Mouse (Mus musculus) kidney, adult 11 months (tissue): ENCODE data around the gene Hrasls5.

ENCODE experiments used
- DNase-seq: peaks from one replicate; pipeline ENCODE4 v3.0.0; 2022

Gene Hrasls5

GRCm38 (mm10) chr19:7611942-7612757, at the start of gene Hrasls5:
Gene Hrasls5 (plus strand): TSS chr19:7612541.
- DNase-seq: no peak

- DNase-seq: no peak
These were observed 49.7 kb upstream of the Hrasls5 start for GRCm38 (mm10) chr19:7562601-7563129.

GRCm38 (mm10) chr19:7563676-7564075, 48.7 kb upstream of the Hrasls5 start:
- DNase-seq: no peak

- DNase-seq: no peak
These were observed 47.9 kb upstream of the Hrasls5 start for GRCm38 (mm10) chr19:7564457-7564856.

- no peak for DNase-seq
These were observed 45.5 kb upstream of the Hrasls5 start for GRCm38 (mm10) chr19:7566826-7567225.

- no peak for DNase-seq
These were observed 44.0 kb upstream of the Hrasls5 start for GRCm38 (mm10) chr19:7568364-7568763.

GRCm38 (mm10) chr19:7569650-7570049, 42.7 kb upstream of the Hrasls5 start:
- DNase-seq: no peak

GRCm38 (mm10) chr19:7576180-7576579, 36.2 kb upstream of the Hrasls5 start:
- DNase-seq: no peak

GRCm38 (mm10) chr19:7577710-7578109, 34.6 kb upstream of the Hrasls5 start:
- no peak for DNase-seq

- DNase-seq: no peak
These were observed 31.3 kb upstream of the Hrasls5 start for GRCm38 (mm10) chr19:7581042-7581441.

GRCm38 (mm10) chr19:7583101-7583500, 29.2 kb upstream of the Hrasls5 start:
- DNase-seq: no peak

GRCm38 (mm10) chr19:7583599-7583998, 28.7 kb upstream of the Hrasls5 start:
- DNase-seq: no peak

- no peak for DNase-seq
These were observed 27.1 kb upstream of the Hrasls5 start for GRCm38 (mm10) chr19:7585279-7585678.

- DNase-seq: no peak
These were observed 26.6 kb upstream of the Hrasls5 start for GRCm38 (mm10) chr19:7585764-7586163.

- no peak for DNase-seq
These were observed 21.5 kb upstream of the Hrasls5 start for GRCm38 (mm10) chr19:7590795-7591194.

- DNase-seq: peak; percentile 27
These were observed 20.3 kb upstream of the Hrasls5 start for GRCm38 (mm10) chr19:7592018-7592417.

GRCm38 (mm10) chr19:7595534-7595933, 16.8 kb upstream of the Hrasls5 start:
- no peak for DNase-seq

- DNase-seq: peak; percentile 51
These were observed 13.9 kb upstream of the Hrasls5 start for GRCm38 (mm10) chr19:7598481-7598880.

GRCm38 (mm10) chr19:7601551-7601950, 10.8 kb upstream of the Hrasls5 start:
- no peak for DNase-seq

- DNase-seq: no peak
These were observed 8.2 kb upstream of the Hrasls5 start for GRCm38 (mm10) chr19:7604107-7604506.

GRCm38 (mm10) chr19:7605013-7605412, 7.3 kb upstream of the Hrasls5 start:
- DNase-seq: no peak

GRCm38 (mm10) chr19:7605930-7606783, 6.2 kb upstream of the Hrasls5 start:
- peak; percentile 87 for DNase-seq
